In the genomic region with DNA sequence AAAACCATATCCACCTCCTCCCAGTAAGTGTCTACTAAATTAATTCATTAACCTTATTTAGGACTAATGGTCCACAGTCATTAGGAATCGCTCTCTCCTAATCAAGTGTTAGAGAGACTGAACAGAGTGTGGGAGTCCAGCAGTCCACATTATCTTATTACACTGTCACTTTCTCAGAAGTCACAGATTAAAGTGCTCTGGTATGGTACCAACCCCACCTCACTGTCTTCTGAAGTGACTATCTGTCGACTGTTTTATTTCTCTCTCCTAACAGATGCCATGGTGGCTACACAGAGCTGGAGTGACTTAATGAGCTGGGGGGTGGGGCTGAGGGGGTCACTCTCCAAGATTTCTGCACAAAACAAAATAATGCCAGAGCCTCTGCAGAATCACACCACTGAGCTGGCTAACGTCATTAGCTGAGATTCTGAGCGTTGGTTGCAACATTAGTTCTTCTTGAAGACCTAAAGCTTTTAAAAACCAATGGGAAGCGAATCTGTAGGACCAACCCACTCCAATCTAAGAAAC, we compare ENCODE assay signal across 10 mouse cellular contexts. TPM values are rescaled to one million over a fixed set of nuclear protein-coding genes. Genes with fewer than 3 reads are reported as not detected.
A peak's percentile ranks its signal among the peaks of the same experiment; 100 is the strongest.
DNase-seq lines count a peak whose midpoint lies in the region; ATAC-seq and TF ChIP-seq lines count a peak whose summit lies in the region.
"Had no signal": no experiment of that assay in that cellular context is flagged by ENCODE, and none has a peak within 500 bp of the region (broad histone marks: within the 10 kb centered on the region; RNA-seq: fewer than 3 reads in every experiment).

No protein-coding gene starts in this region.

- TF ChIP-seq POLR2A in embryonic fibroblast, embryonic 13.5 days (IDR thresholded peaks at IDR 0.05; ENCODE audit: low read depth, low read length) = 0 out of 2 replicates have a peak, but pooled peaks have one; percentile 21

- H3K27me3 ChIP-seq in intestine, embryonic 16.5 days (replicated peaks; ENCODE audit: control insufficient read depth, insufficient read depth, low read length) = no peaks in the 10 kb centered on the region
- no peaks in the 10 kb centered on the region for H3K27me3 ChIP-seq in neural tube, embryonic 13.5 days
- H3K27me3 ChIP-seq: Patski had no signal

- peaks cover 9% of the 10 kb centered on the region for H3K4me1 ChIP-seq in embryonic fibroblast, embryonic 13.5 days (ENCODE audit: control insufficient read depth, insufficient read depth, low read length)
- peaks cover 9% of the 10 kb centered on the region for H3K4me1 ChIP-seq in intestine, embryonic 16.5 days (ENCODE audit: control insufficient read depth, insufficient read depth, low read length)
- H3K4me1 ChIP-seq in neural tube, embryonic 13.5 days (replicated peaks) = peaks cover 69% of the 10 kb centered on the region

- H3K36me3 ChIP-seq in intestine, embryonic 16.5 days (ENCODE audit: control insufficient read depth, insufficient read depth, low read length) = no peaks in the 10 kb centered on the region
- 0 out of 2 replicates have a peak, but pooled peaks cover 5% of the 10 kb centered on the region for H3K36me3 ChIP-seq in neural tube, embryonic 13.5 days

- peak overlapping the region; percentile 35 for H3K4me3 ChIP-seq in left cerebral cortex, adult 2 months
- H3K4me3 ChIP-seq in embryonic fibroblast, embryonic 13.5 days (ENCODE audit: insufficient read depth, low read length) = peak overlapping the region; percentile 68
- peak overlapping the region; percentile 71 for H3K4me3 ChIP-seq in intestine, embryonic 16.5 days (ENCODE audit: low read length)
- peak overlapping the region; percentile 86 for H3K4me3 ChIP-seq in neural tube, embryonic 13.5 days

- no peak for DNase-seq in left cerebral cortex, adult 2 months (ENCODE audit: extremely low spot score in 1 of 2, low spot score in 2 of 2)
- no peak for DNase-seq in left cerebral cortex, postnatal 10 days (ENCODE audit: extremely low spot score in 1 of 2, low spot score in 2 of 2)
- no peak for DNase-seq in gastrocnemius, postnatal 25 days
- DNase-seq in right cerebral cortex, adult 2 months (ENCODE audit: low spot score in 2 of 2) = no peak
- DNase-seq in thymus, postnatal 0 days (ENCODE audit: low spot score) = no peak

- no peak for TF ChIP-seq CTCF in left cerebral cortex, adult 2 months (IDR thresholded peaks at IDR 0.05)
- TF ChIP-seq CTCF in embryonic fibroblast, embryonic 13.5 days (IDR thresholded peaks at IDR 0.05; ENCODE audit: borderline replicate concordance, insufficient read depth, low read length) = no peak

- H3K4me2 ChIP-seq in intestine, embryonic 16.5 days (ENCODE audit: low read depth, low read length) = peak overlapping the region; percentile 93
- H3K4me2 ChIP-seq in neural tube, embryonic 13.5 days = peak overlapping the region; percentile 99

- no peaks in the 10 kb centered on the region for H3K9me3 ChIP-seq in intestine, embryonic 16.5 days (ENCODE audit: control insufficient read depth, low read length)
- no peaks in the 10 kb centered on the region for H3K9me3 ChIP-seq in neural tube, embryonic 13.5 days

- ATAC-seq in intestine, embryonic 16.5 days = no peak
- no peak for ATAC-seq in neural tube, embryonic 13.5 days (ENCODE audit: low read depth)
- ATAC-seq: Patski had no signal

- 46% methylated on average over 5 of the region's 5 CpGs for WGBS in intestine, embryonic 16.5 days
- 22% methylated on average over 5 of the region's 5 CpGs for WGBS in neural tube, embryonic 13.5 days

- peak overlapping the region; percentile 10; the same call in 1 of the 2 replicates for H3K9ac ChIP-seq in intestine, embryonic 16.5 days (ENCODE audit: low read depth, low read length)
- peak overlapping the region; percentile 98 for H3K9ac ChIP-seq in neural tube, embryonic 13.5 days
- H3K9ac ChIP-seq: liver, embryonic 14.5 days had no signal

- H3K27ac ChIP-seq in left cerebral cortex, adult 2 months = no peak overlapping the region
- H3K27ac ChIP-seq in embryonic fibroblast, embryonic 13.5 days (ENCODE audit: insufficient read depth, low read length) = peak overlapping the region; percentile 48
- H3K27ac ChIP-seq in intestine, embryonic 16.5 days (ENCODE audit: low read length) = peak overlapping the region; percentile 24; the same call in 1 of the 2 replicates
- H3K27ac ChIP-seq in neural tube, embryonic 13.5 days (replicated peaks) = peak overlapping the region; percentile 99
- H3K27ac ChIP-seq: liver, embryonic 14.5 days had no signal

- intact Hi-C loops in left cerebral cortex, adult 2 months (cut with DNase I) = loop anchor here (5.0 kb wide), 2 partner anchors 754 to 1029 kb away; no protein-coding TSS in a partner anchor
- intact Hi-C loops in left cerebral cortex, postnatal 10 days (cut with DNase I) = loop anchor here (5.0 kb wide), 1 partner anchor 769 kb away; no protein-coding TSS in a partner anchor

RNA-seq across cellular contexts. Expression of a gene that starts 3.0 kb away (rescaled TPM):
- 10 to 100 TPM; 27.5 to 29.2 TPM for total RNA-seq in left cerebral cortex, adult 2 months (2021)
- 10 to 100 TPM; 33.7 to 35.3 TPM for total RNA-seq in left cerebral cortex, postnatal 10 days (2021)
- polyA plus RNA-seq in embryonic fibroblast, embryonic 13.5 days (2011; ENCODE audit: insufficient read length, low read depth, missing spikeins) = 121 and 194 TPM in 2 replicates
- 49.1 and 49.3 TPM in 2 replicates for polyA plus RNA-seq in intestine, embryonic 16.5 days (2015; fragmentation: Nextera tagmentation; extraction: Ambion mirVana)
- polyA plus RNA-seq in neural tube, embryonic 13.5 days (2015; fragmentation: Nextera tagmentation; extraction: Ambion mirVana) = 149 and 151 TPM in 2 replicates
- total RNA-seq in gastrocnemius, postnatal 25 days (2021) = 10 to 100 TPM; 29.7 to 37.5 TPM
- polyA plus RNA-seq in thymus, postnatal 0 days (2015; fragmentation: Nextera tagmentation; extraction: Ambion mirVana) = 45.8 and 49.3 TPM in 2 replicates

Comparison
In these comparisons a context has a peak if more than half of its experiments do, and no peak if none do; other contexts are left out.
1. H3K4me3 ChIP-seq: peak in every context shown above with its lines; median percentile 86 in neural tube, embryonic 13.5 days; 71 in intestine, embryonic 16.5 days; 68 in embryonic fibroblast, embryonic 13.5 days; 35 in left cerebral cortex, adult 2 months.